Mouse (Mus musculus) layer of hippocampus, adult 8-10 months (tissue): ENCODE measurements at regions not wholly inside any gene's neighbourhood (a gene's known extent, or its start where the extent isn't known, plus 50 kb on each side); places are given as distances from the start of the nearest gene placed in this dataset.

Source experiments
- DNase-seq, 2 experiments: peaks; one replicate each; pipeline ENCODE4 v3.0.0; 2022; ENCODE audit warnings: low spot score in 2 of 2

DNA sequence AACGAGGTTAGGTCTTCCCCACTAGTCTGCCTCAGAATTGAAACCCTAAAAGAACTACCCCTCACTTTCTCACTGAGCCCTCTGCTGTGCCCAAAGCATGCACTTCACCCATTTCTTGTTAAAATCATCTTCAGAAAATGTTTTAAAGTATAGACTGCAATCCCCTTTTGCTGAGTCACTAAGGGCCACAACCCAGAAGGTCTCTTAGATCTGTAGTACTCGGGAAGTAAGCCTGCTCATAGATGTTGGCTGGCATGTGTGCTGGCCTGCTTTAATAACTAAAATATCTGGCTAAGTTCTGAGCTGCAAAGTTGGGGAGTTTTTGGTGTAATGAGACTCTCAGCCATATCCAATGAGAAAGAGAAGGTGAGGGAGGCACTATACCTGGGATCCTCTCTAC is 329.9 kb downstream of the Insc start:
- DNase-seq, result no peak

DNA sequence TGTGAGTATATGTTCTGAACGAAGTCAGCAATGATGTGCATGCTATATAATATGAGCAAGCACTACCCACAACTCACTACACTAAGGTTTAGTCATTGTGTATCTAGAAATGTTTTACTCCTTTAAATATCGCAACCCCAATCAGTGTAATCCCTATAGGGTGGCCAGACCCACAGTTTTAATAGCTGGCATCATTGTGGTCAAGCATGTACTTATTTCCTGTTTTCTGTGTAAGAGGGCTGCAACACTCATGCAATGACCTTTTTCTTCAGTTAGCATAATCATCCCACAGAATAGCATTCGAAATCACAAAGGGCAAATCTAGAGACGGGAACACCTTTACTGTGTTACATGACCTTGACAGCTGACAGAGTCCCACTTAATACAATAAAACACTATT is 333.3 kb downstream of the Insc start:
- no peak for DNase-seq

DNA sequence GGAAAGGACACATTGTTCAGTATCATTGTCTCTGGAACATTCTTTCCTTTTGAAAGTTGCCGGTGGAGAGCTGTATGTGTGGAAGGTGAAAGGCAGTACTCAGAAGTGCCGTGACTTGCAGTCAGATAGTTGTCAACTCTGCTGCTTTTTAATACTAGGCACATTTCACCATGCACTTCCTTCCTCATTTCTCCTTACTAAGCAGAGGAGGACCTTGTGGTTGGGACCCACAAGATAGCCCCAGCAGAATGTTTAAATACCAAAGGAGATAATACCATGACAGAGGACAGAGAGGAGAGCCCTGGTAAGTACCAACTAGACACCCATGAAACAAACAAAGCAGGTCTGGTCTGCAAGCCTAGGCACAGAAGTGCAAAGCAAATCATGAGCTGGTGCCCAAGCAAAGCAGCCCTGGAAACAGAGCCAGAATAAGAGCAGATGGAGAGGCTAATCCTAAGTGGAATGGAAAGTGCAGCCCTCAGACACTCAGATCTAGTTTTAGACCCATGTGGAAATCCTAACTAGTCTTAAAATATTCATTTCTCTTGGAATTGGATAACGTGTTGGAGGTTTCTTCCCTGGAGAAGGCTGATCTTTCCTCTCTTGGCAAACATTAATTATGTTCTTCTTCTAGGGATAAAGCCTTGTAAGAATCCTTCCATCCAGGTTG is 341.4 kb downstream of the Insc start:
- no peak for DNase-seq

DNA sequence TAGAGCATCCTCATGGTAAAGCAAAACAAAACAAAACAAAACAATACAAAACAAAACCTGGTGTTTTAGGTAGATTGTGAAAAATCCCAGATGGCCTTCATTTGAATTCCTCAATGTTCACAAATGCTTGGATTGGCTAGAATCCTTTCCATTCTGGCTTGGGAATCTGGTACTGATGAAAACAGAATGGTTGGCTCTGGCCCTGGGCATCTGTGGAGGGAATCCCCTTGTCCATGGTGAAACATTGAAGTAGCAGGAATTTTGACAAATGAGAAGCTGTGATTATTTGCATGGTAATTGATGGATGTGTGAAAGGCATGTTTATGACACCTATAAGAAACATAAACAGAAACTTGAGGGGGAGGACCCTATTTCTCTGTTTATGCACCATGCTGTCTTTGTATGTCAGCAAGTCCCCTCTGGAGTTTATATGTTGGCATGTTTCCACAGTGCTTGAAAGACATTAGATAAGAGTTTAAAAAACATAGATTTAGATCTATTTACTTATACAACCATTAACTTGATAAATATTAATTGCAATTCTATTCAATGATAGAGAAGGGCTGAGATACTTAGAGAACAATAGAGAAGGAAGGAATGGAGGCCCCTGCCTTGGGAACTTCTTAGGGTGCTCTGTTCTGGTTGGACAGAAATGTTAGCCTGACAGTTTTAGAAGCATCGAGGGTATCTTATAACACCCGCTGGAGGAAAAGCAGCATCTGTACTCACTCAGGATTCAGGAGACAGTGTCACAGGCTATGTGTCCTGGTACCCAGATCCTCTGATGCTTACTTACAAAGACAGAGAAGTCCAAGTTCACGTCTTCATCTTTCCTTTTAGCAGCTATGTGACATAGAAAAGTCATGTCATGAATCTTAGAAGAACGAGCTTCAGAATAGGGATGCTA is 343.3 kb downstream of the Insc start:
- DNase-seq, result no peak

DNA sequence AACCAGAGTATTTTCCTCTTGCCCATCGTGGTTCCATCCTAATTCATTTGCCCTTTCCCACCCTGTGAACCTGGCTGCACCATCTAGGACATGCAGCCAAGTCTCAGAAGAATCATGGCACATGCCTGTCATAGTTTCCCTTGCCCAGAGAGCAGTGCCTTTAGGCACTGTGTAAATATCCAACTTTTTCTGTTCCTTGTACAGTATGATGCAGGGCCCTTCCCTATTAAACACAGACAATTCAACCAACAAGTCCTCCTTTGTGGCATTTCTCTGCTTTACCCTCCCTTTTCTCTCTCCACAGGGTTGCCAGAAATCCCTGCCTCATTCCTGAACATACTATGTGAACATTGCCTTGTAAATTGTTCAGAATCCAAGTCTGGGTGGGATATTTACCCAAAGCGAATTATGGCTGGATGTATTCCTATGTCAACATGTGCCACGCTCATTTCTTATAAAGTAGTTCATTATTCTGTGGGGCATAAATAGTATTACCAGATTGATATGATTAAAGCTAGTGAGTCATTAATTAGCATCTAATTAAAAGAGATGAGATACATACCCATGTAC is 349.1 kb downstream of the Insc start:
- no peak for DNase-seq

DNA sequence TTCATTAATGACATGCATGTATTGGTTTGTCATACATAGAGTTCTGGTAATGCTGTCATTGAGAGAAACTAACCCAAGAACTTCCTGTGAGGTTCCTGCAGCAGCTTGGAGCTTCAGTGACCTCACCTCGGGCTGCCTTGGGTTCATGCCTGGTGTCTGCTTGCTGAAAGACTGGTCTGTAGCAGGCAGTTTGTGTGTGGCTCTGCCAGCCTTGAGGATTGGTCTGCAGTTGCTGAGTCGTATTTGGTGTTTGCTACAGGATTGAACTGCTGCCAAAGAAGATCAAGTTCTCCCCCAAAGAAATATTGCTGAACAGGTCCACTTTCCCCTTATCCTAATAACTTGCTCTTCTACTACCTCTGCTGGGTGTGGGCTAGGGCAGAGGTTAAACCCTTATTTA is 362.5 kb downstream of the Insc start:
- DNase-seq, result no peak

DNA sequence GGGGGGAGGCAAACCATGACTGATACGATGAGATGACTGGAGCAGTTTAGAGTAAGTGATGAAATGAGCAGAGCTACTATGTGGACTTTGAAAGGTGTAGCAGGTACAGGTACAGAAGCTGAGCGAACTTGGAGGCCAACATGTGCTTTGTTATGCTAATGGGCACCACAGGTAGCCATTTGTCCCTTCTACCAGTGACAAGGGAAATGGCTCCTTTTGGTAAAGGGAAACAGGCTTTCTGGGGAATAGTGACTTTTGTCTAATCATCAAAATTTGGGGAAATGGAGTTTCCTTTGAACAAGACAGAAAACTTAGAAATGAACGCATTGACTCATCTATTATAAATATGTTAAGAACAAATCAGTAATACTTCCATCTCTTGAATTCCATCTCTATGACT is 368.8 kb downstream of the Insc start:
- no peak for DNase-seq

DNA sequence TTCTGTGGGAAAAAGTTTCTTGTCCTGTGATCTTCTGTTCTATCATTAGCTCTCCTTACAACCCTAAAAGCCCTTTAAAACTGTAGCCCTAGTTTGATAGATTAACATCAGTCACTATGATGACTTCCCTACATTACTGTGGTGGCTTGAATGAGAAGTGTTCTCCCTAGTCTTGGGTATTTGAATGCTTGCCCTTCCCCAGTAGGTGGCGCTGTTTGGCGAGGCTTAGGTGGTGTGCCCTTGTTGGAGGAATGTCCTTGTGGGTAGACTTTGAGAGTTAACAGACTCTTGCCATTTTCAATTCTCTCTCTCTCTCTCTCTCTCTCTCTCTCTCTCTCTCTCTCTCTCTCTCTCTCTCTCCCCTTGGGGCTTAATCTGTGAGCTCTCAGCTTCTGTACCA is 379.8 kb downstream of the Insc start:
- no peak for DNase-seq

DNA sequence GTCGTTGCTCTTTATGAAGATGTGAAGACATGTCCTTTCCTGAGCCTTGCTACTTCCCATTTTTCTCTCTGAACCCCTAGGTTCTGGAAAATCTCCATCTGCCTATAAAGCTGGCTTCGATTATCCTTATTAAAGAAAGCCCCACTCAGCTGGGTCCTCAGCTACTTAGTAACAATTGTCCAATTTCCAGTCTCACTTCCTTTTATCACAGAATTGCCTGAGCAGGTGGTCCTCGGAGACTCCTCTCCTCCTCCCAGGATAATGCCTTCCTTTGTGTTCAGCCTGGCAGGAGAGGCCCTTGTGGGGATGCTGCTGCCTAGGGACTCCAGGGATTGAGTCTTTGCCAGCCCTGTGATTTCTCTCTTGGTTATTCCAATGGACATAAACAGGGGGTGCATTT is 385.5 kb downstream of the Insc start:
- no peak for DNase-seq

DNA sequence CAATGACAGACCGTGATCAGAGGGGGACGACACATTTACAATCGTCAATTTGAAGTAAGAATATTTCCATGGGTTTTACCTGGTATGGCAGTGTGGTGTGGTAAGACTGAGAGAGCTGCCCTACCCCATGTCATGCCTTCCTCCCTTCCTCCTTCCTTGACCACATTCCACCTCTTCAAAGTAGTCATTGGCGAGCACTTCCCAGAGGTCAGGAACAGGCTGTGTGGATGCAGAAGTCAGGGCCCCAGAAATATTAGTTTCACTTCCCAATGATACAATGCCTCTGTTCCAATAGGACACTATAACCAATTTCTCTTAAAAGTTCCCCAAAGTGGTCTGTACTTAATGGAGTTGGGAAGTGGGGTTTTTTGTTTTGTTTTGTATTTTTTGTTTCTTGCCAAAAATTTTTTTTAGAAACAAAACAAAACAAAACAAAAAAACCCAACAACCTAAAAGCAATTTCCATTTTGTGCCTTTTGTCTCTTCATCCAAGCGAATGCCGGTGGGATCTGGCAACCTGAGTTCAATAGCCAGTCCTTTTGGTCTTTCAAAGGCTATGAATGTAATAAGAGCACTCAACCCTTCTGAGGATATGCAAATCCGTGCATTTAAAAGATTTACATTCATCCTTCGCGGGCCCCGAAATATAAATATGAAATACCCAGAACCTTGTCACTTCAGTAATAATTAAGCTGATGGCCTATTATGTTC is 387.9 kb downstream of the Insc start:
- DNase-seq, result no peak

DNA sequence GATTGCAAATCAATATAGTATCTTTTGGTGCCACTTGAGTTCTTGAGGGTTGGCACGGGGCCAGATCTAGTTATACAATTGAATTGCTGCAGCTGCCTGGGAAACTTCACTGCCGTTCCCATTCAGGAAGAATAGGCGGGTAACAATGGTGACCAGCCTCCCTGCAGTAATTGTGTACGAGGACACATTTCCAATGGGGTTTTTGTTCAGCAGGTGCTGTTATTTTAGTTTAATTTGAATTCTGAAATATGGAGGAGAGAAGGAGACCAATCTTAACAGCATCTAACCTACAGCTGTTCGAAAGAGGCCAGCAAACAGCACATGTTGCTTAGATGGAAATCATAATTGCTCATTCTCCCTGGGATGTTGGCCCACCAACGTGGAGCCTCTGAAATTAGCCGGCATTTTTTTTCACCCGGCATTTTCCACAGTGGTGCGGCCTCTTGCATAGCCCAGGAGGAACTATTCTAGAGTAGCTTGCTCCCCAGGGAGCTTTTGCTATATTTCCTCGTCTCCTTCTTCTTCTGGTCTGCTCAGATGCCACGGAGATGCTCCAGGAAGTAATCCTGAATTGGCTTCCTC is 388.6 kb downstream of the Insc start:
- no peak for DNase-seq

DNA sequence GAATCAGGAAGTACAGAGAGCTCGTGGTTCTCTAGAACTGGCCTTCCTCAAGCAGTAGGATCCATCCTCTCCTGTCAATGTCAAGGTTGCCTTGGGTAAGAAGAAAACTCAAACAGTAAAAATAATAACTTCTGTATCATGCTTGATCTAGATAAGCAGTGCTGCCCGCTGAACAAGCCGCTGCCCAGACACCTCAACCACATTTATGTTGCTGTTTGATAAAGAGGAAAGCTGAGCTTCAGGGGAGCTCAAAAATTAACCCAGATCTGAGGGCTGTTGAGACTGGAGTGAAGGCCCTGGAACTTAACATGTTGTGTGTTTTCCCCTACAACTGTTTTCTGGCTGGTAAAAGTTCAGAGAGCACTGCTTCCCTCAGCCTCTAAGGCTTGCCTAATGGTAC is 389.1 kb downstream of the Insc start:
- no peak for DNase-seq

DNA sequence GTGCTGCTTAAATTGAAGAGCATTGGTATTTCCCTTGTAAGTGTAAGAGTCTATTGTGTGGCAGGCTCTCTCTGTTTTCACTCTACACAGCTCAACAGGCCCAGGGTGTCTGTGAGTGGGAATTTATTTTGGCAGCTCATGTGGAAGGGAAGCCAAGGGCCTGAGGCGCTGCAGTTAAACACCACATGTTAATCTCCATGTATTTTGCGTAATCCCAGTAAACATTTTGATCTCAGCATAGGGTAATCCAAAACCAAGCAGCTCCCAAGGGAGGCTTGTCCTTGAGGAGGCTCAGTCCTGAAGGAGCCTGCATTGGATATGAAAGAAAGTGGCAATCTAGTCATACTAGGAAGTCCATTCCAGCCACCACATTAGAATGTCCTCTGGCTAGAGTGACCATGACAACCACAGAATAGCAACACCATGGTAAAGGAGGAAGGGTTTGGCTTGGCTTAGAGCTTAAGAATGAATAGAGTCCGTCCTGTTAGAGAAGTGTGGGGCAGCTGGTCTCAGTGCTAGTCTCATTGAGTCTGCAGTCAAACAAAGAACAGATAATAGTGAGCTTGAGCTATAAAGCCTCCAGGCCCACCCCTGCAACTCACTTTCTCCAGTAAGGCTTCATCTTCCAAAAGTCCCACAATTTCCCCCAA is 391.6 kb downstream of the Insc start:
- peak in 1 of 2 experiments; percentile 12 for DNase-seq

DNA sequence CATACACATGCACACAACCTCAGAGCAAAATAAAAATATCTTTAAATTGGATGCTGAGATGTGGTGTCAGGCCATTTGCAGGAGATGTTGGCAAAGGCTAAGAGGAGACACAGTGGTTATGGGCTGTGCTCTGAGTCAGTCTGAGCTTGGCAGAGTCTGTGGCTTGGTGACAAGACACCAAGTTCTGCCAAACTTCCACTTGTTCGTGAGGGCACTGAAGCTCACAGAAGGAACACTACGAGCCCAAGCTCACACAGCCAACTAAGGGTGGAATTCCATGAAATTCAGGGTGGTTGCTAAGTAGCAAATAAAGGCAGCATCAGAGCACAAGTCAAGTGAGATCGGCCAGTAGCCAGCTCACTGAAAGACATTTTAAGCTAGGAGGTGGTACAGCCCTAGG is 396.8 kb downstream of the Insc start:
- no peak for DNase-seq

DNA sequence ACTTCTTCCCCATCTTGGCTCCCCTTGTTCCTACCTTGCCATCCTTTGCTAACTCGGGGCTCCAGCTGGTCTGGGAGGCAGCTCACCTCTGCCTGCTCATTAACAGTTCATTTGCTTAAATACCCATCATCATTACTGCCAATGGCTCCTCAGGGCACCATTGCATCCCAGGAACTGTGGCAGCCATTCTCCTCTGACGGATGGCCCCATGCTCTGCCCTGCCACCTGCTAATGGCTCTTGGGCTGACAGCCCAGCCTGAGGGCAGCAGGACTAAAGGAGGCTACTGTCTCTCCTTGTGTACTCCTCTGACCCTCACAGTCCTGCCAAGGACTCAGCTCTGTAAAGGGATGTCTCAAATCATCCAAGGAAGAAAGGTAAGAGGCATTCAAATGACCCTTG is 398.7 kb downstream of the Insc start:
- no peak for DNase-seq

DNA sequence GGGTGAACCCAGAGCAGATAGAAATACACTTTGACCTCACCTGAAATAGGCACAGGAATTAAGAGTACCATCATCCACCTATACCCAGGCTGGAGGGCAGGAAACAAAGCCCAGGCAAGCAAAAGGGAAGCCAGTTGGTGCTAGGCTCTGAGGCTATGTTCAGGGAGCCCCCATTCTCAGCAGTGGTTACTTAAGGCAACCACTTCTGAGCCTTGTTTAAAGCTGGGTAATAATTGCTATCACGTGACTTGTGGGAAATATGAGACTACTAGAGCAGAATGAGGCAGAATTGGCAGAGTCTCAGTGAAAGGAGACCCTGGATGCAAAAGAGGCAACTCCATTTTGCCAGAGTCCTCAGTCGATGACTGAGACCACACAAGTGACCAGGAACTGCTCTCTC is 401.5 kb downstream of the Insc start:
- no peak for DNase-seq

DNA sequence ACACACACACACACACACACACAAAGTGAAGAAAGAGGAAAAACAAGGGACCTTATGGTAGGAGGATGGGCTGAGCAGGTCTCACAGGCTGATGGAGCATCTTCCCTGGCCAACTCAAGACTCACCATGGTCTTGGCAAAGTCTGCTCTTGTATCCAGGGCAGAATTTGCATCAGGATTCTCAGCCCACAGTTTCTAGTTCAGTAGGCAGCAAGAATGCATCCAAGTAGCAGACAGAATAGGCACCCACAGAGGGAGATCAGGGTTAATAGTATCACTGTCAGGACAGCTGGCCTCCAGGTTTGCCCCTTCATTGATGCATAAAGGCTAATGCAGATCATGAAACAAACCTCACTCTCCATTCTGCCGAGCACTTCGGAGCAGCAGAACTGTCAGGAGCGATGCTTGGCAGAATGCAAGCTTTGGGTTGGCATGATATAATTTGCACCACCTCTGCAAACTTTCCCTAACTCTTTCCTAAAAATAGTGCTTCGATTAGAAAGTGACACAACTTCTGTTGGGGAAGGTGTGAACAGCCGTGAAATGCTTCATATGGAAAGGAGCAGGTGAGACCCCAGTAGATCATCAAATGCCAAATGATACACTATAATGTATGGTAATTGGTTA is 404.0 kb downstream of the Insc start:
- DNase-seq, result no peak

DNA sequence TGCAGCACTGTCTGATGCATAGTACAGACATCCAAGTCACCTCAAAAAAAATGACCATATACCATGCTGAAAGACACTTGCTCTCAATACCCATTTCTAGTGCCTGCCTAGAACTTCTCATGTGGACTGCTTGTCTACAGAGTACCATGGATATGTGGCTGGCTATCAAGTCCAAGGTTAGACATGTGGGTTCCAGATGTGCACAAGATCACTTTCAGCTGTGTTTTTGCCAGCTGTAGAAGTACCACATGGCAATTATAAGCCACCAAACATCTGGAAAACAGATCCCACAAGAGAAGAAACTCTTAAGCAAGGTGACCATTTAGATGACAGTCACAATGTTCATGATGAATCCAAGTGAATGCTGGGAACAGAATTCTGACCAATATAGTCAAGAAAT is 409.8 kb downstream of the Insc start:
- DNase-seq, result no peak

DNA sequence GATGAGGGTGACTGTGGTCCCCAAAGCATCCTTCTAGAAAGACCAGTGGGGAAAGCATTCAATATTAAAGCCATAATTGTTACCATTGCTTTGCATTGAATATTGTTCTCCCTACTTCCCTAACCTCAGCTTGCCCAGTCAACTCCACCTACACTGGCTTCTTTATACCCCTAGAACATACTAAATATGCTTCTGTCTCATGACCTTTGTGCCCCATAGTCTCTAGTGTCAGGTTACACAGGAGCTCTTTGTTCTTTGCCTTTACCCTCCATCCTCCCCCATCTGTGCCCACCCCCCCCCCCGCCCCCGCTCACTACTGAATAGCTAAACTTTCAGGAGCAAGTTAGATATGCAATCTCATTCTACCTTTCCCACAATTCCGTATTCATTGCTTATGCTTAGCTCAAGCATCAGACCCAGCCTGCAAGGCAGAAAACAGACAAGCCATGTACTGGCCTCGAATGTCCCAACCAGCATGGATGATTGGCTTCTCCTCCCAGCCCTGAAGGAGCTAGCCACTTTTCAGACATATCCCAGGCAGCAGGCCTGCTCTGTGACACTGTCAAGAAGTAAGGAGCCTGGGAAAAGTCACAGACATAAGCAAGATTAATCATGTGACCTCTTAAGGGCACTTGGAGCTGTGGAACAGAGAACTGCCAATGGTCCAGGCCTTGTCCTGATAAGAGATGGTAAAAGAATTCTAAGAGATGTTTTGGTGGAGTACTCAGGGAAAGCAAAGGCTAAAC is 410.4 kb downstream of the Insc start:
- DNase-seq, result no peak

DNA sequence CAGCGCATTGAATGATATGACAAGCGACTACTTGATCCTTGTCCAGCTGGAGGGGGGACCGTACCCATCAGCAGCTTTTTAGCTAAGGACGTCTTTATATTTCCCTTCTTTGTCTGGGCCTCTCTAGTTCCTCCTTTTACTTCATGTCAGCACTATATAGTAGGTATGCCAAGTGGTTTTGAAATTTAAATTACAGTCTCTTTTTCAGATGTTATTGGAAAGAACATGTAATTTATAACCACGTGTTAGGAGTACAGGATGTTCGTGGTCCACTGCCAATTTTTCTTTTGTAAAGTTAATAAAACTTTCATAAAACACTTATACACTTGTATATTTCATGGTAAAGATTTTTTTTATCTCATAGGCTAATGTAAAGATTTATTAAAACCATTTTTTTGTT is 426.5 kb downstream of the Insc start:
- no peak for DNase-seq
